Mouse (Mus musculus) retina, postnatal 1 day (tissue): ENCODE measurements around the gene Gtf2h2.
"Not testable (repeated sequence)": the region's sequence is repeated elsewhere in the genome, so short reads cannot be mapped to it uniquely, and the experiment has no call there.

Source experiments
- DNase-seq: peaks from one replicate; pipeline ENCODE4 v3.0.0-alpha.2; 2012

The Gtf2h2 gene

DNA sequence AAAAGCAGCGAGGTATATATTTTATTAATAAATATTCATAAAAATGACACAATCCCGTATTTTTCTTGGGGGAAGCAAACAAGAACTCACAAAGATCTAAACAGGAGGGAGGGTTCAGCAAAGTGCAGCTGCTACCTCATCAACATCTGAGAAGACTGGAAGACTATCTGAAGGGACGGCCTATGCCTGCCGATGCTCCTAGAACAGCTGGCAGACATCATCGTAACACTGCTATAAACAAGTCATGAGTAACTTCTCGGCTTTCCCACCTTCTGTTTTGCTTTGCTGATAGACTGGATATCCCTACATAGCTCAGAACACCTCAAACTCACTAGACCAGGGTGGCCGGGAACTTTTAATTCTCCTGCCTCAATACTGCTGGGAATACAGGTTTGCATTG, 8.8 kb downstream of the Gtf2h2 start:
- DNase-seq: no peak

- DNase-seq: no peak
These were observed 28.7 kb downstream of the Gtf2h2 start for GRCm38 (mm10) chr13:100463527-100464222.

DNA sequence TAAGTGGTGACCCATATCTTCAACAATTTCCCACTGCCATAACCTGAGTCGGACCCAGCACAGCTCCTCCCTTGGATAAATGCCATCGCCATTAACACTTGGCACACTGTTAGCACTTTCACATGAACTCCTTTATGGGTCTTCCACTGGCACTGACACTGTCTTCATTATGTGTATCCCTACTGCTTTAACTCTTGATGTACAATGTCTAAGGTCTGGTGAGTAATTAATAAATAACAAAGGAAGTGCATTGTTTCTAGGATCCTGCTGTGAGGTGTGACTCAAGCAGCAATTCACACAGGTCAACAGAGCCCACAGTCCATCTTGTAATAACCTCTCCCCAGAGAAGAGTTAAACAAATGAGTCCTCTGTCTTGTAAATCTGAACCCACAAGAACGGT, 31.0 kb downstream of the Gtf2h2 start:
- peak; percentile 34 for DNase-seq

GRCm38 (mm10) chr13:100452415-100453127, 39.8 kb downstream of the Gtf2h2 start, which contains the start of gene Naip1:
TSS of gene Naip1 (minus strand) at chr13:100452869.
- not testable (repeated sequence) for DNase-seq

- DNase-seq: no peak
These were observed 42.9 kb downstream of the Gtf2h2 start for GRCm38 (mm10) chr13:100449495-100449894.

DNA sequence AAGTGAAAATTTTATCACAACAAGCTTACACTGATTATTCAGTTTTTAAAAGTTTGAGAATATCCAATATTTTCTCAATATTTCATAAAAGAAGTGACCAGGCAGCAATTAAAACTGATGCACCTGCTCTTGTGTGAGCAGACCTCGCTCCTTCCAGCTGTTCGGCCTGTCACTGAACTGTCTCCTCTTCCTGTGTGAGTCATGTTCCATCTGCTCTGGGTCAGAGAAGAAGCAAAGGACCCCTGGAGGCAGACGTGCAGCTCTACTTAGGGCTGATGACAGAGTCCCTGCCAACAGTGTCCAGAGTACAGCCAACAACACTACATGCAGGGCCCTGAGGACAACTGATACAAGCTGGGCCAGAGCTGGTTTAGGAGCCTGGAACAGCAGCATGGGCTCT, 52.3 kb downstream of the Gtf2h2 start:
- DNase-seq: no peak

GRCm38 (mm10) chr13:100438701-100439100, 53.7 kb downstream of the Gtf2h2 start:
- no peak for DNase-seq

GRCm38 (mm10) chr13:100437322-100437825, 55.0 kb downstream of the Gtf2h2 start:
- no peak for DNase-seq

DNA sequence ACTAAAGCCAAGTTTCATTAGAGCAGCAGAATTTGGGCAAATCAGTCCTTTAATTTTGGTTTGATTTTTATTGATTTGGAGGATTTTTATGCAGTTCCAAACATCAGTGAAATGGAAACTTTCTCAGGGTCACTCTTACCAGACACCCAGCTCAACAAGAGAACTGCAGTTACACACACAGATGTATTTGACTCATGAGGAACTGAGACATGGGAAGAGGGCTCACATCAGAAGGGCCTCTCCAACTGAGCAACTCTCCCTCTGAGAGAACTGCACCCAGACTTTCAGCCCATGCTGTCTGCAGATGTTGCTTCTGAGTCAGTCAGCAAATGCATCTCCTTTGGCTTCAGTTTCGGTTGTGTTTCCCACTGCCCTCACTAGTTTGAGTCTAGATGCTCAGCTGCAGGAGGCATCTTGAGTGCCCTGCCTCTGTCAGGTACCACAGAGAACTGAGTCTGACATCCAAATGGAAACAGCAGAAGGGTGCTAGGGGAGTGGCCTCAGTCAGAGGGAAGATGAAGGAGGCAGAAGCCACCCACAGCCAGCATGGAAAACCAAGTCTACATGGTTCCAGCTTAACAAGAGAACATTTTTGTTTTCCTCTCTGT, 55.7 kb downstream of the Gtf2h2 start:
- DNase-seq: not testable (repeated sequence)

DNA sequence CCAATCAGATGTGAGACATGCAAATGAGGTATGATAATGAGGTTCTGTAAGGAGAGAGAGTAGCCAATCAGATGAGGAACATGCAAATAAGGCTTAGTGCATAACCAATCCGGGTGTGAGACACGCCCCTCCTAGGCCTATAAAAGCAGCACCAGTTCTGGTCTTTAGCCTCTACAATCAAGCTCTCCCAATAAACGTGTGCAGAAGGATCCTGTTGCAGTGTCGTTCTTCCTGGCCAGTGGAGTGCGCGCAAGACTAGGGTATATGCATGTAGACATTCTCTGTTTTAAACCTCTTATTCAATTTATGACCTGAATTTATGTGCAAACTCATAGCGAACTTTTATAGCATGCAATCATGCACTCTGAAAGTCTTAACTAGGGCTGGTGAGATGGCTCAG, 72.4 kb downstream of the Gtf2h2 start:
- not testable (repeated sequence) for DNase-seq

DNA sequence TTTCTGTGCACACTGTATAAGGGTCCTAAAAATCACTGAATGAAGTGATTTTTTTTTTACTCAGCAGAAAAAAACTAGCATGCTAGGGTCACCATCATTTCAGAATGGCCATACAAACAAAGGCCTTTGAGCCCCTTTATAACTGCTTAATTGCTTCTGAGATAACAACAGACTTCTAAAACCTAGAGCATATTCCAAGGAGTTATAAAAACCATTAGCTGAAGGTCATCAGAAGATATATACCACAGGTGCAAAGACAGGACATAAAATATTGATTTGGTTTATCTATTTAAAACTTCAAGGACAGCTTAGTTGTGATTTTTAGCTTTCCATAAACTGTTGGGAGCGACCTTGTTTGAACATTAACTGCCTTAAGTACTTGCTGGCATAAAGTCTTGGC, 78.0 kb downstream of the Gtf2h2 start:
- no peak for DNase-seq
